Mouse (Mus musculus) large intestine, adult 2 months (tissue): ENCODE data around the gene Urb1. TPM values are rescaled to one million over a fixed set of nuclear protein-coding genes. Genes with fewer than 3 reads are reported as not detected.
A peak's percentile ranks its signal among the peaks of the same experiment; 100 is the strongest.
"Not testable (repeated sequence)": the region's sequence is repeated elsewhere in the genome, so short reads cannot be mapped to it uniquely, and the experiment has no call there.

Experiments
- DNase-seq: peaks from one replicate; pipeline ENCODE4 v3.0.0-alpha.2; 2012; ENCODE audit warnings: low read depth, low spot score
- WGBS: fragments of 180-500 bp; shearing (Covaris S2); methylation state at CpG from one replicate; pipeline ENCODE4 v1.1.7; 2018; 5-methylcytosine and 5-hydroxymethylcytosine counted together
- polyA plus RNA-seq: library from polyadenylated mRNA; depleted of rRNA; stranded (reverse); fragments of >200 nt; gene quantifications from 2 replicates; pipeline ENCODE4 v1.2.3, GENCODE M21; 2012

The Urb1 gene
- polyA plus RNA-seq, 1 experiment: 2.7 TPM

DNA sequence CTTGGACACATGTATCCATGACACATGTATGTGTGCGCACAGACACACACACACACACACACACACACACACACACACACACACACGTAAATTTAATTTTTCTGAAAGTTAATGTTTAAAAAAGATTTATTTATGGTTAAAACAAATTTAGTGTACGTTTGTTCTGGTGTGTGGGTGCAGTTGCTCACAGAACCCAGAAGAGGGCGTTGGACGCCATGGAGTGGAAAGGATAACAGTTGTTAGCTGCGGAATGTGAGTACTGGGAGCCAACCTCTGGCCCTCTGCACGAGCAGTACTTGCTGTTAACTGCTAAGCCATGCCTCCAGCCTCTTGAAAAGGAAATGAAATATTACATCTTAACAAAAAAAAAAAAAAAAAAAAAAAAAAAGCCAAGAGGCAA, 16.2 kb upstream of the Urb1 start, which contains the start of gene Eva1c:
TSS of gene Eva1c (plus strand) at position 263 of the 400 bp plus-strand sequence.
- no peak for DNase-seq
- WGBS: 75% methylated on average over 7 of the region's 7 CpGs

DNA sequence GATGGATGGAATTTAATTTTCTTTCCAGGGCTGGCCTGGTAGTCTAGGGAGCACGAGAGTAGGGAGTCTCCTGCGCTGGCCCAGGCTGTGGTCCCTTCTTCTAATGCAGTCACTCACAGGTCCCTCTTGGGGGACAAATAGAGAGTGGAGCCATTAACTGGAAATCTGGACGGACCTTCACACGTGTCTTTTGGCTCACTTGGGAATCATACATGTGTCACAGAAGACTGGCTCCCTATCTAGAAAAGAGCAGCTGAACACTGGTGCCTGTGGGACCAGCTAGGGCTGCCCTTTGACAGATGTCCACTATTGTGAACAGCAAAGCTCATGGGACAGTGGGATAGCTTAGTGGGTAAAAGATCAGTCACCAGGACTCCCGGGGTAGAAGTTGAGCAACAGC, 15.8 kb upstream of the Urb1 start:
- DNase-seq: no peak
- WGBS: 90% methylated on average over 5 of the region's 5 CpGs

DNA sequence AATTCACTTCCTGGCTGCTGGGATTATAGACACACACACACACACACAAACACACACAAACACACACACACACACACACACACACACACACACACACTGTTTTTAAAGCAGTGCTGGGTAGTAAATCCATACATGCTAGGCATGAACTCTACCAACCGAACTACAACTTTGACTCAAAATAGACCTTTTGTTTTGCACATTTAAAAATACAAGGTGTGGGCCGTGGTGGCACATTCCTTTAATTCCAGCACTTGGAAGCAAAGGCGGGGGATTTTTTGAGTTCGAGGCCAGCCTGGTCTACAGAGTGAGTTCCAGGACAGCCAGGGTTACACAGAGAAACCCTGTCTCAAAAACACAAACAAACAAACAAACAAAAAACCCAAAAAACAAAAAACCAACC, 13.8 kb upstream of the Urb1 start:
- not testable (repeated sequence) for DNase-seq
- whole genome bisulfite sequencing: 84% methylated on average over 4 of the region's 4 CpGs

DNA sequence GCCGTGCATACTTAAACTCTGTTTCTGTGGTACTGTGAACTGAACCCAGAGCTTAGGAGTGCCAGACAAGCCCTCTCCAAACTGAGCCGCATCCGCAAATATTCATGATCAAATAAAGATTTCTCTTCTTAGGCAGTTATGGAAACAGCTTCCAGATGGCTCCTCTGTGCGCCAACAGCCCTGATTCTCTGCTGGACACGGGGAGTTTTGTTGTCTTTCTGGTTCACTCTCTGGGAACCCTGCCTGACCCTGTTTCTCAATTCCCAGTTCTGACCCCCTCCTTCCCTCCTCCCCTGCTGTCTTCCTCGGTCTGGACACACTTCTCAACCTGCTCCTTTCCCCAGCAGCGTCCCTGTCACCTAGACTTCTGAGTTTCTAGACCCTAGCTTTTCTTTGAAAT, 12.8 kb upstream of the Urb1 start:
- WGBS: 66% methylated on average over 7 of the region's 7 CpGs
- DNase-seq: no peak

DNA sequence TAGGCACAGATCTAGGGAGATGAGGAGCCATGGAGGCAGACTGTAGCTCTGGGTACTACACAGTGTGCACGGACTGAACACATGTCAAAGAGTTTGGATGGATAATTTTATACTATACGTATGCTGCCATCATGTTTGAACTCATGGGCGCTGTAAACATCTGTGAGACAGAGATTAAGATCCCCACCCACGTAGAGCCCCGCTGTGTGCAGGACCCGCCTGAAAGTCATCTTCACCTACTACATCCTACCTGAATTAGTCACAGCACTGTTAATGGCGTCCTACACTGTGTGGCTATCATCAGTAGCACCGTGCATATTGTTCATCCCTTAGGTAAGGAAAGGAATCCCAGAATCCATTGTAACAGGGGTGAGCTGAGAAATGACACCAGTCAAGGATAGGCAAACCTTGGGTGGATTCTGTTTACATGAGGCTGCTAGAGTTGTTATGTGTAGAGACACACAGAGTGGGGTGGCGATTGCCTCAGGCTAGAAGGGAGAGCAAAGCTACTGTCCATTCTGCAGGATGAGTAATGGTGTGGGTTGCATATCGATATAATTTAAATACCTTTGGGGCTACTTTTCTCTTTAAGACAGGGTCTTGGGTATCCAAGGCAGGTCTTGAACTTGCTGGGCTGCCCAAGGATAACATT, 12.2 kb upstream of the Urb1 start:
- WGBS: 92% methylated on average over 10 of the region's 10 CpGs

DNA sequence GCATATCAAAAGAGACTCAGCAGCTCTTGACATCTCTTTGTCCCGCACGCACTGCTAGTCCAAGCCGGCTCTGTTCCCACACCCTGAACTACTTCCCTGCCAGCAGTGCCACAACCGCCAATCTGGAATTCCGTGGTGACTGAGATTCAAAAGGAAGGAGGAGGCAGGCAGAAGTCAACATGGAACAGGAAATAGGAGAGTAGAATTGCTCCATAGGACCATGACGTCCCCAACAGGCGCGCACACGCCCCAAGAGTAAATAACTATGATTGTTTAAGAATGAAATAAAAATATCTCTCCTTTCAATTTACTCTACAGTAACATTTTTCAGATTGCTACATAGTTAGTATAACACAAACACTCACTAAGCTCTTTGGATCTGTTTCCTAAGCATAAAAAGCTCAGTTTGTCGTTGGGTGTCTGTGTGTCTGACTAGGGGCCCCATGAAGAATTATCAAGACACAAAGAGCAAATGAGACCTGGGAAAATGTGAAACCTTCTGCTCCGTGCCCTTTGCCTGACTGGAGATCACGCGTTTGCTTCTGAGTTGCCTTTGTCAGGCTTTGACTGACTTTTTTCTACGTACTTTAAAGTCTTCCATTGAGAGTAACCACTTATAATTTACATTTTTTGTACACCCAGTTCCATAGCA, 11.0 kb upstream of the Urb1 start:
- peak; percentile 75 for DNase-seq
- 20% methylated on average over 14 of the region's 14 CpGs for WGBS

More for the DNA sequence above, 12.2 kb upstream of the Urb1 start:
- no peak for DNase-seq

DNA sequence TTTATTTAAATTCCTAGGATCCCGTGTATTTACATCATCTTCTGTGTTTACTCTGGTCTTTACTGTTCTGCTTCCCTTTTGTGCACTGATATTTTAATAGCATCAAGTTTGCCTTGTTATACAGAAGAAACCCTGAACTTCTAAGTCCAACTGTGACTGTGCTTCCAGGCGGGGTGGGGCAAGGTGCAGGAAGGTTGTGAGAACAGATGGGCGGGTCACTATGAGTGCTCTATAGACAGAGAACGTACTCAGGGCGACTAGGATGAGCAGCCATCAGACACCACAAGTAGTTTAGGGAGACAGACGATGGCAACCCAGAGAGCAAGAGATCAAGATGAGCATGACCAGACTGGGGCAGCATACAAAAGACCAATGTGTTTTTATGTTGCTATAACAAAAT, 10.1 kb upstream of the Urb1 start:
- DNase-seq: no peak
- 36% methylated on average over 6 of the region's 6 CpGs for WGBS

DNA sequence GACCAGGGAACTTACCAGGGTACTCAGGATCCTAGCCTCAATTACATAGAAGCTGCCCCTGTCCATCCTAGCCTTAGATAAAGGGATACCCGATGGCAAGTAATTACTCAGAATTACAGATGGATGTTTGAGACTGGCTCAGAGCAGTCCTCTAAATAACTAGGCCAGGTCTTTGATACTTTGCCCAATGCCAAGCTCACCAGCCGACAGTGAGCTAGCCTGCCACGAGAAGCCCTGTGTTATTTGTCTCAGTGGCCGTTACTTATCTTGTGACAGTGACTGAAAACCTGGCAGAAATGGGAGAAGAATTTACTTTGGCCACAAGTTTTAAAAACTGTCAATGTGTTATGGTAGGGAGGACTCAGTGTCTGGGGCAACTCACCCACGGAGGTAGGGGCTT, 1.9 kb upstream of the Urb1 start:
- 86% methylated on average over 5 of the region's 5 CpGs for WGBS
- DNase-seq: no peak

DNA sequence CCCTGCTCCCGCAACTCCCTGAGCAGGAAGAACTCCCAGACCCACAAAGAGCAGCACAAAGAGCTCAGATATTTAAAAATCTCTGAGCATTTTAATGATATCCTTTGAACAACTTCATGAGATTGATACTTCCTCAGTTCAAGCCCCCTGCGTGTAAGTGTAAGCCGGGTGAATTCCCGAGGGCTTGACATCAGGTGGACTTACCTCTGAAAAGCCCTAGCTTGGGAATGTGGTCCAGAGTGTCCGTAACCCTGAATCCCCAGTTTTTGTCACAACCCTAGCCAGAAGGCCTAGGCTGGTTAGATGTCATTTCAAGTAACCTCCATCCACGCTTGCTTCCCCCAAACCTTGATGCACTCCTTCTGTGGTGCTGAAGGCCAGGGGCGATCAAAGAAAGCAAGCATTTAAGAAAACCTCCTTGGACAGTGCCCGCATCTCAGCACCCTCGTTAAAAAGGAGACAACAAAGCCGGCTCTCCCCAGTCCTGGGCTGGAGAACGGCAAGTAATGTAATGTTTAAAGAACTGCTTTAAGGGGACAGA, 573 bp upstream of the Urb1 start:
- 51% methylated on average over 11 of the region's 11 CpGs for WGBS
- DNase-seq: no peak

DNA sequence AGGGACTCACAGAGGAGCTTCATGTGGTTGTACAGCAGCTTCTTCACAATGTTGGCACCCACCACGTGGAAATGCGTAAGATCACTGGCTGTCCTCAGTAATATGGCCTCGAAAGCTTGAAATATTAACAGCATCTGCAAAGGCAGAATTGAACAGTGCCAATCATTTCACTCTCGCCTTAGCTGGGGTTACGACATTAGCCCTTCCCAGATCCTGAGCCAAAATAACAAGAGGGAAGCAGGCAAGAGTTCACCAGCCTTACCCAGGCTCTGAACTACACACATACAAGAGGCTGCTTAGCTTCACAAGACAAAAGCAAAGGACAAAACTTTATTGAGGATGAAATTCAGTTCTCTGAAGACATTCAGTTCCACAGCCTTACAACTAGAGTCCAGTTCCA, 5.7 kb downstream of the Urb1 start:
- DNase-seq: no peak
- 98% methylated on average over 5 of the region's 5 CpGs for WGBS

DNA sequence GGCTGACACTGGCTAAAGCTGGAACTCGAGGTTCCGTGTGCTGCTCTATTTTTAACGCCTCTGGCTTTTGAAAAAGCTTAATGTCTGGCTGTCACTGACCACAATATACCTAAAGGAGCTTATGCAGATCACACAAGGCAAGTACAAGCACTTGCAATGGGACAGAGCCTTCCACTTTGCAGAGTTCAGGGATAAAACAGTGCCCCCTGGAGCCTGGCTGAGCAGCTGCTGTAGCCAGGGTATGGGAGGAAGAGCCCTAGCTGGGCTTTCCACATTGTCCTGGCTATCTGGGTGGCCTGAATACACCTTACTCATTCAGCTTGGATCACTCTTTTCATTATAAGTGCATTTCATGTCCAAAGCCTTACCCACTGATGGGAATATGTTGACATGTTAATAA, 8.3 kb downstream of the Urb1 start:
- no peak for DNase-seq

DNA sequence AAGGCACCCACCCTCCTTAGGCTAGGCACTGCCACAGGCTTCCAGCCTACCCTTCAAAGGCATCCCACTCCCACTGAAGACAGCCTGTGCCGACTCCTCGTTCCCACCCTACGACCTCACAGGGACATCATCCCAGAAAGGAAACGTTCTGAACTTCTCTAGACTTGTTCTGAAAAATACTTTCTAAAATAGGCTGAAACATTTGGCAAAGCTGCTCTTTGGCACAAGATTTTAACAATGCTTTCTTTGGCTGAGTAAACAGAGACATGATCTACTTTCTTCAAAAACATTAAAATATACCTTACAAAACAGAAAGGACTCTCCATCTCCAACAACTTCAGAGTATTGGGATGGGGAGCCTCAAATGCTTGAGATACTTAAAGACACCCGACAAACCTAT, 9.0 kb downstream of the Urb1 start:
- no peak for DNase-seq
- 85% methylated on average over 5 of the region's 5 CpGs for WGBS

More for the DNA sequence above, 8.3 kb downstream of the Urb1 start:
- WGBS: 90% methylated on average over 3 of the region's 3 CpGs

DNA sequence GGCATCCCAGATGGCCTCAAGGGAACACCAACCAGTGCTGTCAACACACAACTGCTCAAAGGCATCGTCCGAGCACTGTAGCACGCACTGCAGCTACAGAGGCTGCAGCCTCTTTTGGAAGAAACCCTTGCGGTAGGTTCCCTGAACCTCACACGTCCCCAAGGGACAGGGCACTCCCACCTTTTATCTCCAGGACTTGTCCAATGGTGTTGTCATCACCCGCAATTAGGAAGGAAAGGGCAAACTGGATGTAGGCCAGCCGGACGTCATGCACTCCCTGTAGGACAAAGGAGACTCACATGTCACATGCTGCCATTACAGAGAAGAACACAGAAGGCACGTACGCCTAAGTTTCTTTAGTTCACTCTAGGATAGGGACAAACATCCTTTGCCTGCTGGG, 10.4 kb downstream of the Urb1 start:
- WGBS: 84% methylated on average over 10 of the region's 10 CpGs
- no peak for DNase-seq

DNA sequence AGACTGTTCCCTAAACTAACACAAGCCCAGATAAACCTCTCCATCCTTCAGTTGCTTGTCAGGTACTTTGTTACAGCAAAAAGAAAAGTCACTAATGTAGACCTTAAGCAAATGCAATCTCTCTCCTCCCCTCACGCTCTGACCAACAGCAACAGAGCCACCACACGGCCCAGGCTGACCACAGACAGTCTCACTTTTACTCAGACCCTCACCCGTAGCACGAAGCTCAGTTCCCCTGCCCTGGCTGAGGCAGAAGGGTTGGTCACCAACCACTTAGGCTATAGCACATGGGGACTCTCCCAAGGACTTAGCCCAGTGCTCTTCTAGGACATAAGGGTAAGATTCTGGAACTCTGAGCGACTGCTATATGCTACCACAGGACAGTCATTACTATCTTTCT, 11.4 kb downstream of the Urb1 start:
- no peak for DNase-seq
- WGBS: 94% methylated on average over 5 of the region's 5 CpGs

DNA sequence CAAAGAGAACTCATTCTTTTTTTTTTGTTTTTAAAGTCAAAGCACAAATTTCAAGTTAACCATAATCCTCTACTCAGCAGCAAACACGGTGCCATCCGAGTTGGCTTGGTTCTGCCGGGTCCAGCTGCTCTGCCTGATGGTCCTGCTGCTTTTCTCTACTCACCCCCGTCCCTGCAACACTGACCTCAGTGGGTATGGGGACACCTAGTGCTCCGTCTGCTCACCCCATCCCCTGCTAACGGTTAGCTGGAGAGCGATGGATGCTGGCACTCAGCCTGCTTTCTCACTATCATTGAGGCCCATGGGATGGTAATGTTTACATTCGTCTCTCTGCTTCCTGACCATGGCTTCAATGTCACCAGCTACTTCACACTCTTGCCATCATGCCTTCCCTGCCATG, 11.8 kb downstream of the Urb1 start:
- DNase-seq: no peak
- WGBS: 89% methylated on average over 8 of the region's 8 CpGs

DNA sequence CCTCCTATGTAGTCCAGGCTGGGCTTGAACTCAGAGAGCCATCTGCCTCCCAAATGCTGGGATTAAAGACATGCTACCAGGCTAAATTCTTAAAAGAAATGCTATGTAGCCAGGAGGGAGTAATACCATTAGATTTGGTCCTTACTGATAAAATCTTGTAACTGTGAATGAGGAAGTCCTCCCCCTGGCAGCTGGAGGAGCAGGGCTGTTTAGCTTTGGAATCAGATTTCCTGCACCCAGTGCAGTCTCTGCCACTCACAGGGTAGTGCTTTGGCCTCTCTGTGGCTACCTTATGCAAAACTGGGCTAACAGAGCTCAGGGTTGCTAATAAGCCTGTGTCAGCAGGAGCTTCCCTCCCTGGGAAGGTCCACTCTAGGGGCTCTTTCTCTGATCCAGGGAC, 15.5 kb downstream of the Urb1 start:
- no peak for DNase-seq

DNA sequence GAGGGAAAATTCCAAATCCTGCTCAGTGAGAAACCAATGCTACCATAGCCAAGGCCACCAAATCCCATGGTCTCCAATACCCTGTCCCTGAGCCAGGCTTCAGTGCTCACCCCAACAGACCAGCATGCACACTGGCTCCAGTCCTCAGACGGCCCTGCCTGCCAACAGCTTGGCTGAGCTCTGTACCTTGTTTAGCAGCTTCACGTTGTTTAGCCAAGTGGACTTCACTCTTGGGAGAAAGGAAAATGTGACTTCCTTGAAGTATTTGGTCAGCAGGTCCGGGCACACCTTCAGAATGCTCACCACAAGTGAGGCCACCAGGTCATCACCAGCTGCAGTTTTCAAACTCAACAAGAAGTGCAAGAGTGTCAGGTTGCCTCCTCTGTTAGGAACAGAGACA, 17.7 kb downstream of the Urb1 start:
- WGBS: 63% methylated on average over 3 of the region's 3 CpGs
- DNase-seq: no peak

DNA sequence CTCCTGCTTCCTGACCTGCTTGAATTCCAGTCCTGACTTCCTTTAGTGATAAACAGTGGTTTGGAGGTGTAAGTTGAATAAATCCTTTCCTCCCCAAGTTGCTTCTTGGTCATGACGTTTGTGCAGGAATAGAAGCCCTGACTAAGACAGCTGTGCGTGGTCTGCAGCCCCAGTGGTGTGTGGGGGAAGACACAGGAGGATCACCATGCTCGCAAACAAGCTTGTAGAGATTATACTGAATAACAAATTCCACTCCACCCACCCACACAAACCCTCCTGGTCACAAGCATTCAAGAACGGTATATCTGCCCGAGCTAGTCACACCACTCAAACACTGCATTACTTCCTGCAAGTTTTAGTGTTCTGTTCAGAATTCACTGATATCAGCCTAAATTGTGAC, 18.1 kb downstream of the Urb1 start:
- 82% methylated on average over 5 of the region's 5 CpGs for WGBS

DNA sequence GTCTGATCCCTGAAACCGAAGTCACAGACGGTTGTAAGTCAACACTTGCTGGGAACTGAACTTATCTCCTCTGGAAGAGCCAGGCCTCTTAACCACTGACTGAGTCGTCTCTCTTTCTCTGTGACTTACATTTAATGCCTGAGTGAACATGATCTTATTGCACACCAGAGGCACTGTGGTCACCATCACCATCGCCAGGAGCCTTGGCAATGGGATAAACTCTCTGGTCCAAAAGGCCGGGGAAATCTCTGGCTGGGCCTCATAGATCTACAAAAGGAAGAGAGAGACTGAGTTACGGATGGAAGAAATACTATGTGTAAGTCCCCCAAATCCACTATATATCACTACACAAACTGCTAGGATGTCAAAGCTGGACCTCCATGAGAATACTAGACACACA, 19.3 kb downstream of the Urb1 start:
- 93% methylated on average over 6 of the region's 6 CpGs for WGBS
- DNase-seq: no peak

More for the DNA sequence above, 18.1 kb downstream of the Urb1 start:
- DNase-seq: no peak

DNA sequence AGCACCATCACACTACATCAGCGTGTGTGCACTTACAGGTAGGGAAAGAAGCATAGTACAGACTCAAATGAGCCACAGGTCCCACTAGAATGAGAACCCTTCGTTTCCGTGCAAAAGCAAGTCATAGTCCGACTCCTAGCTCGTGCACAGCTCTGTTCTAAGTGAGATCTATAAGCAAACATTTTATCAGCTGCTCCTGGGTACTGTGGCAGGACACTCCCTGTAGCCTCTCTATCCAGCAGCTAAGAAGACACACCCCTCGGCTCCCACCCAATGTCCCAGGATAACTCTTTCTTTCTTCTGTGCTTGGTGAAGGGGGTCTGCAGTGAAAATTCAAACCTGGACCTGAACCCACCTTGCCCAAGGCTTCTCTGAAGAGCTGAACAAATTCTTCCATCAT, 21.6 kb downstream of the Urb1 start:
- 85% methylated on average over 6 of the region's 6 CpGs for WGBS
- DNase-seq: no peak

DNA sequence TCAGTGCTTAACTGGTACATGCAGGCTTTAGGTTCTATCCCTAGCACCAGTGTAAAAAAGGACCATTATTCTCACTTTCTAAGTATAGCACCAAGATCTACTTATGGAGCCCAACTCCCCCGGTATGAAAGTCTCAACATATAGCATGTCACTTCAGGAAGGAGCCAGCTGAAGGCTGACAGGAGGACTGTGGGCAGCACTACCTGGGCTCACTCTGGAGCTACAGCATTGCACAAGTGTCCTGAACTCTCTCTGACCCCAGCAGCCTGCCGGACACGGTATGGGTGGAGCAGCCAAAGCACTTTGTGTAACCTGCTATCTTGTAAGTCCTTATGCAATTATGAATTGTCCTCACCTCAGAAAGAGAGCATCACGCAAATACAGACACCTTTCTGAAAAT, 25.0 kb downstream of the Urb1 start:
- WGBS: 59% methylated on average over 4 of the region's 4 CpGs
- DNase-seq: no peak
